Mouse (Mus musculus) ES-CJ7 (cell line): ENCODE results near the gene Cela3b.

Experiments
- DNase-seq: peaks from one replicate; pipeline ENCODE4 v3.0.0; 2011; ENCODE audit warnings: low read depth, low spot score

Cela3b gene

DNA sequence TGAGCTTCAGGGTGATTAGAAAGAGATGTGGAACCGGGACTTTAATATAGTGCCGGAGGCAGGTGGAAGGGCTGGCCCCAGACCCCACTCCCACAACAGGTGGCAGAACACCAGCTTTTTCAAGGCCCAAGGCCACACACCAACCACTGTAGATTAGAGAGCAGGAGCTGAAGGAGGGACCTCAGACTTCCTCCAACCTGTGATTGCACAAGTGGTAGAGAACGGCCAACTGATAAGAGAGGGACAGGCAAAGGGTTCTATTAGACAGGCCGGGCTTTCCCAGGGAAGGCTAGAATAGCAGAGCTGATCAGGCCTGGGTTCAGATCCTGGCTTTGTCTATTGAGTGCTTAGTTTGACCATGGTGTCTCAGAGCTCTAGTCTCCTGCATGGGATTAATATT lies at the start of gene Cela3b:
Gene Cela3b (minus strand): TSS at position 39 of the 400 bp plus-strand sequence.
- DNase-seq = no peak

GRCm38 (mm10) chr4:137479757-137480156 lies 49.4 kb upstream of the Cela3b start:
- DNase-seq = peak; percentile 92

DNA sequence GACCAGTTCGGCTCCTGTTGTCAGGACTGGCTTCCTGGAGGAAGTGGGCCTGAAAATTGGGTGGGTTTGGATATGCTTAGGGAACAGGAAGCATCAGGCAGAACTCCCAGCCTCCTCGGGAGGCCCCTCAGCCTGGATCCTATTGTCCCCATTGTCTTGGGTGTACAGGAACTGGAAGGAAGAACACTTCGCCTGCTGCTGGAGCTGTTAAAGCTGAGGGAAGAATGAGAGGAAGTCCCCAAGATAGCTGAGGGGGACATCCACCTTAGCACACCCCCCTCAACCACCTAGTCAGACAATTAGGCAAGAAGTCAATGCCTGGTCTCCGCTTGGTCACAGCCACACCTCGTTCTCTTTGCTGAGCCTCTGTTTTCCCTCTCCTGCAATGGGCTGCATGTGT lies 48.0 kb upstream of the Cela3b start:
- no peak for DNase-seq

- no peak for DNase-seq
Observed at GRCm38 (mm10) chr4:137477611-137478010, 47.3 kb upstream of the Cela3b start.

DNA sequence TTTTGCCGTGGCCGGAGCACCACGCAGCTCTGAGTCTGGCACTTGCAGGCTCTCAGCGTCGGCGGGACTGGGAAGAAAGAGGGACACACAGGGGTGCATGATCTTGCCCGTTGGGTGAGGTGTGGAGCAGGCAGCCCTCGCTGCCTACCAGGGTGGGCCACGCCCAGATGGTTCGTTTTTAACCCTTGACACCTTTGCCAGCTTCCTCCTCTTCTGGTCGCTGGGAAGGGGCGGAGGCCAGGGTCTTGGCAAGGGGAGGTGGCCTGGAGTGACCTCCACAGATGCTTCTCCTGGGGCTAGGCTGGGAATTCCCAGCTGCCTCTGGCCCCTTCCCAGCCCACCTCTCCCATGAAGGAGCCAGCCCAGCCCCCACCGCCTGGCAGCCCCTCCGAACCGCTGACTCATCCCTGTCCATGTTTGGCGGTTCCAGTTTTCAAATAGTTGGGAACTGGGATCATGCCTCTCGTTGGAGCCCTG lies 46.5 kb upstream of the Cela3b start:
- no peak for DNase-seq

DNA sequence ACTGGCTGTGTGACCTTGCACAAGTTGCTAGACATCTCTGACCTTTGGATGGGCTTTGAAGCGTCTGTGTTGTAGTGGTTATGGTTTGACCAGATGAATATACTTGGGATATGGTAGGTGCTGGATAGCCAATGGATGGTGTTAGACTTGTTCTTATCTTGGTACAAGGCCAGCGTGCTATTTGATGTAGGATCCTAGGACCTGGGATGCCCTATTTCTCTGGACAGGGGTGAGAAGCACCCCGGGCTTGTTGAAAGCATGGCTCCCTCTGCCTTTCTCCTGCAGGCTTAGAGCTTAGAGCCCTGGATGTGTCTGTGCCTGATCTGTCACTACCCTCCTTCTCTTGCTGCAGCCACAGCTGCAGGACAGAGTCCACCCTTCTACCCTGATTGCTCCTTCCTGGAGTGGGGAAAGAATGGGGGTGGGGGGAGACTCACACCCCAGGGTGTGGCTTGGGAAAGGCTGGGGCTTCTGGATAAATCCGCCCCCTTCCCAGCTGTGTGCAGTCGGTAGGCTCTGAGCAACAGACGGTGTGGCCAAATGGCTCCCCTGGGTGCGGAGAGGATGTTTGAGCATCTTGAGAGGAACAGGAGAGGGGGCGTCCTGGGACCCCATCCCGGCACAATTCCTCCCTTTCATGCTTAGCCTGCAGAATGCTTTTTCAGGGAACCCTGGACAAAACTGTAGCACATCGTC lies 45.9 kb upstream of the Cela3b start:
- peak; percentile 41 for DNase-seq

- DNase-seq = no peak
Observed at GRCm38 (mm10) chr4:137475271-137476050, 45.1 kb upstream of the Cela3b start.

GRCm38 (mm10) chr4:137474694-137475093 lies 44.4 kb upstream of the Cela3b start:
- no peak for DNase-seq

- DNase-seq = no peak
Observed at GRCm38 (mm10) chr4:137473701-137474388, 43.5 kb upstream of the Cela3b start.

DNA sequence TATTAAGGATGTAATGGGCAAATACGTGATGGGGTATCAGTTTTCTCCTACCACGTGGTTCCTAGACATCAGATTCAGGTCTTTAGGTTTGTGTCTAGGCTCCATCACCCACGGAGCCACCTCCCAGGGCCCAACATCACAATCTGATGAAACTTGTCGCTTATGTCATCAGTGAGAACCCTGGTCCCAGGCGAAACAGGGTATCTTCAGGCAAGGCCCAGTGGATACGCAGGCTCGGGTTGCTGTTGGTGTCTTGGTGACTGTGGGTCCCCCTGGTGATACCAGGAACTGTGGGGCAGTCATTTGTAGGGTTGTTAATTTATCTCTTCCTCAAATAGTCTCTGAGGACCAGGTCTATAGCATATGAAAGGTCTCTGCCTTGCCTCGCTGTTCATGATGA lies 42.9 kb upstream of the Cela3b start:
- no peak for DNase-seq

DNA sequence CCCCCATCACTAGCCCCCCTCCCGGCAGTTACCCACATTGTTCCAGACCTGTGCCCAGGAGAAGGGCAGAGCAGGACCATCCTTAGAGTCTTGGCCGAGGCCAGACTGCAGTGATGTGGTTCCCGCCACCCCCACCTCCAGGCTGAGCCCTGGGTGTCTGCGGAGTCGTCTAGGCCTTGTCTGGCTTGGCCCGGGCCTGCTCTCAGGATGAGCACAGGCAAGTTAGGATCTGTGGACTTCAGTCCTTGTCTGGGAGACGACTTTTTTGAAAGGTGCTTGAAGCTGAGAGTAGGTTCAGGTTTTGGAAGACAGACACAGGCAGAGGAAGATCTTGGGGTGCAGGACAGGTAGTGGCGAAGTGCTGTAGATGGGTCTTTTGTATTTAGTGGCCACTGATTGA lies 41.0 kb upstream of the Cela3b start:
- no peak for DNase-seq

- no peak for DNase-seq
Observed at GRCm38 (mm10) chr4:137470701-137471317, 40.5 kb upstream of the Cela3b start.

DNA sequence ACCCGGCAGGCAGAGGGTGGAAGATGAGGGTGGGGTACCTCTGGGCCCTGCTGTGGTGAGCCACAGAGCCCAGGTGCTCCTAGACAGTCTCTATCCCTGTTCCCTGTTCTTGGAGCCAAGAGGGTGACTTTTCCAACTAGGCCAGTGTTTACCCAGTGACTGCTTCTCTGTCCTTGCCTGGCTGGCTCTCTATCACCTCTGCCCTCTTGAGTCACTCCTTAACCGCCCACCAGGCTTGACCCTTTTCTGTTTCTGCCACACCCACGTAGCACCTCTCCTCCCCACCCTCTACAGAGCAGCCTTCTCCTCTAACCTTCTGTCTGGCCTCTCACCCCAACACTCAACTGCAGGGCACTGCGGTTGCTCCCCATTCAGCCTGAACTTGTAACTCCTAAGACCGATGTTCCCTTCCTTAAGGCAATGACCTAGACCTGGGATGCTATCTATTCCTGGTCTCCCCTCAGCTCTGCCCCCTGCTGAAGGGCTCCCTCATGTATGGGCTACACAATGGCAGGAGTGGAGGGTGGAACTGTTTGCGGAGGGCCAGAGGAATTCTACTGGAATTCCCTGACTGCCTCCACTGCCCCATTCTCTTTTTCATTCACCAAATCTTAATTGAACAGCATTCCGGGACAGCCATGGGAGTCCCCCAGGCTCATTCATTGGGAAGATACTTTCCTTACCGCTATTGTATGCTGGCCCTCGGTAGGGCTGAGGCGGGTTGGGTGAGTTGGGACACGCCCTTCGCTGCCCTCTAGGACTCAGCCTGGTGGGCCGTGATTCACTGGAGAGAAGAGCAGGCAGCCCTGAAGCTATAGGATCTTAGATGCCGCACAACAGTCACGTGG lies 39.7 kb upstream of the Cela3b start:
- DNase-seq = peak; percentile 90

DNA sequence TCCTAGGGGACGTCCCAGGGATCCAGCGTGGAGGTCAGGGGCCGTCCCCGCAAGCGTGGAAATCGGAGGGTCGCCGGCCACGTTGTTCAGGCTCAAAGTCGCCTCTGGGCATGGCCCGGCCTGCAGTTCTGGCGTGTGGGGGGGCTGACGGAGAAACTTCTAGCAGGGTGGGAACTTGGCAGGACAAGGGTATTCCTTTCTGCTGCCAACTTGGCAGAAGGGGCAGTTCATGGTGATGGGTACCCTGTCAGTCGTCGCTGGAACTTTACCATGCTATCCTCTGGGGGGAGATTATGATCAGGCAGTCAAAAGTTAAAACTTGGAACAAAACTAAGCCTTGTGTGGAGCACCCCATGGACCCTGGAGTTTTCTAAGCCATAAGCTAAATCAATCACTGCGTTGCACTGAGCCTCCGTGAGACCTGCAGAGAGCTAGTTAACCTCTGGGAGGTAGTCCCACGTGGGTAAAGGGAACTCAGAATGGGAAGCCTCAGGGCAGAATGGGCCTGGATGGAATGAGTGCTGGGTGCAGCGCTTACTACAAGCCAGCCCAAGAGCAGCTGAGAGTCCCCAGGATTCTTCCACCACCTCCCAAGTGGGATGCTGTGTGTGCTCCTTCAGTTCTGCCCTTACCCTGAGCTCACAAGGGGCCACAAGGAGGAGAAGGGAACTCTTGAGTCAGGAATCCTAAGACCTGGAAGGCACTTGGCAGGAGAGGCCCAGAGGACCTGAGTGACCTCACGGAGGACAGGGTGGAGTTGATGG lies 38.9 kb upstream of the Cela3b start:
- peak; percentile 71 for DNase-seq

- peak; percentile 97 for DNase-seq
Observed at GRCm38 (mm10) chr4:137468260-137469080, 38.1 kb upstream of the Cela3b start, which contains the start of gene Hspg2. Hspg2 (plus strand) TSS chr4:137468769.

GRCm38 (mm10) chr4:137467525-137467924 lies 37.2 kb upstream of the Cela3b start:
- DNase-seq = no peak

GRCm38 (mm10) chr4:137466991-137467390 lies 36.7 kb upstream of the Cela3b start:
- DNase-seq = no peak

- DNase-seq = no peak
Observed at GRCm38 (mm10) chr4:137465125-137465787, 34.9 kb upstream of the Cela3b start.
